Mouse (Mus musculus) layer of hippocampus, postnatal 14 days (tissue): ENCODE results near the gene Dazap1. TPM values are rescaled to one million over a fixed set of nuclear protein-coding genes. Genes with fewer than 3 reads are reported as not detected.
"Not testable (repeated sequence)": the region's sequence is repeated elsewhere in the genome, so short reads cannot be mapped to it uniquely, and the experiment has no call there.

Source experiments
- DNase-seq, 2 experiments: peaks; one replicate each; pipeline ENCODE4 v3.0.0; 2021 to 2022; ENCODE audit warnings: low spot score in 2 of 2, mixed read lengths in 1 of 2
- total RNA-seq, 2 experiments: library from RNA; stranded (reverse); gene quantifications; 2 replicates each; pipeline ENCODE4 v1.2.3; 2021

Gene Dazap1
- total RNA-seq, 2 experiments from 2014 or later = 83.0 to 93.6 TPM

- not testable (repeated sequence) for DNase-seq
These were observed 12.8 kb upstream of the Dazap1 start for GRCm38 (mm10) chr10:80248437-80248836.

GRCm38 (mm10) chr10:80248971-80249640 lies 12.2 kb upstream of the Dazap1 start, which contains the start of gene Ndufs7:
Ndufs7 (plus strand) TSS chr10:80249121.
- peak; percentile 97 to 99 for DNase-seq

- DNase-seq = no peak
These were observed 11.2 kb upstream of the Dazap1 start for GRCm38 (mm10) chr10:80250059-80250458.

- no peak for DNase-seq
These were observed 10.7 kb upstream of the Dazap1 start for GRCm38 (mm10) chr10:80250573-80250972.

GRCm38 (mm10) chr10:80252011-80252410 lies 9.3 kb upstream of the Dazap1 start:
- no peak for DNase-seq

GRCm38 (mm10) chr10:80252493-80253274 lies 8.6 kb upstream of the Dazap1 start:
- no peak for DNase-seq

- DNase-seq = no peak
These were observed 7.7 kb upstream of the Dazap1 start for GRCm38 (mm10) chr10:80253551-80253950.

- no peak for DNase-seq
These were observed 6.7 kb upstream of the Dazap1 start for GRCm38 (mm10) chr10:80254331-80255297.

GRCm38 (mm10) chr10:80255881-80256535 lies 5.3 kb upstream of the Dazap1 start:
- no peak for DNase-seq

- no peak for DNase-seq
These were observed 3.4 kb upstream of the Dazap1 start for GRCm38 (mm10) chr10:80257936-80258335.

GRCm38 (mm10) chr10:80258752-80259462 lies 2.4 kb upstream of the Dazap1 start:
- DNase-seq = no peak

- no peak for DNase-seq
These were observed 1.9 kb upstream of the Dazap1 start for GRCm38 (mm10) chr10:80259463-80259805.

GRCm38 (mm10) chr10:80259861-80260641 lies 1.2 kb upstream of the Dazap1 start:
- DNase-seq = peak; percentile 58 to 74

GRCm38 (mm10) chr10:80261585-80261968 lies 291 bp downstream of the Dazap1 start:
- DNase-seq = peak; percentile 88 to 91

- no peak for DNase-seq
These were observed 883 bp downstream of the Dazap1 start for GRCm38 (mm10) chr10:80262169-80262568.

GRCm38 (mm10) chr10:80262776-80263365 lies 1.6 kb downstream of the Dazap1 start:
- no peak for DNase-seq

- peak; percentile 98 to 99 for DNase-seq
These were observed 3.3 kb downstream of the Dazap1 start for GRCm38 (mm10) chr10:80264341-80265148.

- no peak for DNase-seq
These were observed 3.8 kb downstream of the Dazap1 start for GRCm38 (mm10) chr10:80265149-80265486.
